Mouse (Mus musculus): ENCODE data around the gene Nat8f2. TPM values are rescaled to one million over a fixed set of nuclear protein-coding genes. Genes with fewer than 3 reads are reported as not detected.

Nat8f2 gene
- total and polyA plus RNA-seq, 3 experiments = 0.06 to 0.12 TPM; not detected in 1

GRCm38 (mm10) chr6:85831796-85832321, 37.1 kb downstream of the Nat8f2 start, which contains the start of gene Nat8:
Gene Nat8, minus strand, starts transcription at chr6:85832082.
- no peak for DNase-seq (ENCODE audit: low read depth, low spot score)

GRCm38 (mm10) chr6:85829462-85829861, 39.5 kb downstream of the Nat8f2 start:
- H3K4me1 ChIP-seq (ENCODE audit: control insufficient read depth in 1 of 2, insufficient read depth in 2 of 2, low read length in 2 of 2) = peaks cover 0 to 6% of the 10 kb centered on the region in 2 experiments; a peak in 3 of 4 replicates
- no peak overlapping the region for H3K27ac ChIP-seq (ENCODE audit: control insufficient read depth, low read depth, low read length)
- H3K9me3 ChIP-seq (replicated peaks; ENCODE audit: insufficient read depth, low read length) = no peaks in the 10 kb centered on the region
- no peaks in the 10 kb centered on the region for H3K27me3 ChIP-seq (ENCODE audit: control insufficient read depth in 1 of 2, insufficient read depth in 2 of 2, low read length in 2 of 2)
- no peak overlapping the region for H3K4me3 ChIP-seq (ENCODE audit: control insufficient read depth in 1 of 2, insufficient read depth in 1 of 2, low read depth in 2 of 2, low read length in 2 of 2)
- H3K36me3 ChIP-seq (ENCODE audit: control insufficient read depth in 1 of 2, insufficient read depth in 2 of 2, low read length in 2 of 2) = no peaks in the 10 kb centered on the region
- no peaks in the 10 kb centered on the region for H3K79me2 ChIP-seq (ENCODE audit: control insufficient read depth, insufficient read depth, low read length, poor library complexity)
- TF ChIP-seq MAX (IDR thresholded peaks at IDR 0.05; ENCODE audit: low read length) (no peak), ZNF384 (IDR thresholded peaks at IDR 0.05; ENCODE audit: low read depth, low read length) (no peak), POLR2A (IDR thresholded peaks at IDR 0.05; ENCODE audit: control insufficient read depth in 1 of 2, insufficient read depth in 1 of 2, low read depth in 1 of 2, low read length in 2 of 2, poor library complexity in 1 of 2) (no peak), CHD2 (IDR thresholded peaks at IDR 0.05; ENCODE audit: low read length) (no peak), EP300 (IDR thresholded peaks at IDR 0.05; ENCODE audit: low read depth in 1 of 2, low read length in 2 of 2) (no peak), NELFE (IDR thresholded peaks at IDR 0.05; ENCODE audit: low read depth, low read length) (no peak), ETS1 (IDR thresholded peaks at IDR 0.05; ENCODE audit: low read depth, low read length) (no peak), BHLHE40 (IDR thresholded peaks at IDR 0.05; ENCODE audit: borderline replicate concordance, low read depth, low read length) (no peak), MEF2A (IDR thresholded peaks at IDR 0.05; ENCODE audit: extremely low read depth, insufficient replicate concordance, low read depth, low read length, poor library complexity, severe bottlenecking) (no peak), RCOR1 (IDR thresholded peaks at IDR 0.05; ENCODE audit: low read depth, low read length) (no peak), ZMIZ1 (IDR thresholded peaks at IDR 0.05; ENCODE audit: low read depth, low read length) (no peak)
- no peak overlapping the region for H3K9ac ChIP-seq (ENCODE audit: control insufficient read depth, low read depth, low read length, poor library complexity, severe bottlenecking)
- DNase-seq (ENCODE audit: low read depth, low spot score) = no peak

More at GRCm38 (mm10) chr6:85831796-85832321, 37.1 kb downstream of the Nat8f2 start, which contains the start of gene Nat8:
- no peaks in the 10 kb centered on the region for H3K27me3 ChIP-seq (ENCODE audit: control insufficient read depth in 1 of 2, insufficient read depth in 2 of 2, low read length in 2 of 2)
- H3K4me1 ChIP-seq (ENCODE audit: control insufficient read depth in 1 of 2, insufficient read depth in 2 of 2, low read length in 2 of 2) = peaks cover 0 to 6% of the 10 kb centered on the region in 2 experiments; a peak in 3 of 4 replicates
- no peaks in the 10 kb centered on the region for H3K36me3 ChIP-seq (ENCODE audit: control insufficient read depth in 1 of 2, insufficient read depth in 2 of 2, low read length in 2 of 2)
- no peak within 1 kb of the TSS for H3K9ac ChIP-seq (ENCODE audit: control insufficient read depth, low read depth, low read length, poor library complexity, severe bottlenecking)
- no peaks in the 10 kb centered on the region for H3K9me3 ChIP-seq (replicated peaks; ENCODE audit: insufficient read depth, low read length)
- TF ChIP-seq POLR2A (IDR thresholded peaks at IDR 0.05; ENCODE audit: control insufficient read depth in 1 of 2, insufficient read depth in 1 of 2, low read depth in 1 of 2, low read length in 2 of 2, poor library complexity in 1 of 2) (no peak), MEF2A (IDR thresholded peaks at IDR 0.05; ENCODE audit: extremely low read depth, insufficient replicate concordance, low read depth, low read length, poor library complexity, severe bottlenecking) (no peak), SIN3A (IDR thresholded peaks at IDR 0.05; ENCODE audit: low read length) (no peak), E2F4 (IDR thresholded peaks at IDR 0.05; ENCODE audit: borderline replicate concordance, low read depth, low read length) (no peak), ELF1 (IDR thresholded peaks at IDR 0.05; ENCODE audit: low read depth, low read length) (no peak), POLR2AphosphoS5 (IDR thresholded peaks at IDR 0.05; ENCODE audit: borderline replicate concordance, low read depth, low read length) (no peak), TBP (IDR thresholded peaks at IDR 0.05; ENCODE audit: low read depth, low read length) (no peak), NELFE (IDR thresholded peaks at IDR 0.05; ENCODE audit: low read depth, low read length) (no peak), MYB (IDR thresholded peaks at IDR 0.05; ENCODE audit: low read depth, low read length) (no peak), MYC (IDR thresholded peaks at IDR 0.05; ENCODE audit: low read depth, low read length) (no peak), ZKSCAN1 (IDR thresholded peaks at IDR 0.05; ENCODE audit: low read depth, low read length) (no peak)
- no peaks in the 10 kb centered on the region for H3K79me2 ChIP-seq (ENCODE audit: control insufficient read depth, insufficient read depth, low read length, poor library complexity)
- no peak within 1 kb of the TSS for H3K27ac ChIP-seq (ENCODE audit: control insufficient read depth, low read depth, low read length)
- no peak within 1 kb of the TSS for H3K4me3 ChIP-seq (ENCODE audit: control insufficient read depth in 1 of 2, insufficient read depth in 1 of 2, low read depth in 2 of 2, low read length in 2 of 2)
